Comparison of ENCODE assay signal across 27 mouse cellular contexts in the genomic region with DNA sequence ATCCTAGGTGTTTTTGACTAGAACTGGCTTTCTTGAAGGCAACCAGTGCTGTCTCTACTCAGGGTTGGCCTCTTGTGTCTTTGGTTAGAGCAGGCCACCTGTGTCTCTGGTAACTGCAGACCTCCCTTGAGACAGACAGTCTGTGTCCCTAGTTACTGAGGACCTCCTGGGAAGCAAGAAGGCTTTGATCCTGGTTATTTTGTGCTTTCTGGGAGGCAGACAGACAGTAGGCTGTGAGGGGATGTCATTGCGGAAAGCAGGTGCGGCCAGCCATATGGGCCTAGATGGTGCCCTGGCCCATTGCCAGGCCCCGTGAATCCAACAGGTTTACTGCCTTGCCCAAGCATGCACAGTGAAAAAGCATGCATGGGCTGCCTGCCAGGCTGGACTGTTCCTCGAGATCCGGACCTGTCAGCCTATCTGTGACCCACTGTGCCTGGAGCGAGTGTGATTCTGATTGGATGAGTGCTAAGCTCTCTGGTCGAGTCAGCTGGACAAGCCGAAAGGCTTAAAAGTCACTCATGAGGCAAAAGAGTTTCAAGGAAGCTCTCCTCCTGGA.
A peak's percentile ranks its signal among the peaks of the same experiment; 100 is the strongest.
DNase-seq lines count a peak whose midpoint lies in the region; ATAC-seq and TF ChIP-seq lines count a peak whose summit lies in the region.
"Had no signal": no experiment of that assay in that cellular context is flagged by ENCODE, and none has a peak within 500 bp of the region (broad histone marks: within the 10 kb centered on the region; RNA-seq: fewer than 3 reads in every experiment).

No protein-coding gene starts in this region.

- no peak overlapping the region for H3K4me3 ChIP-seq in hindbrain, postnatal 0 days (ENCODE audit: low read length)
- H3K4me3 ChIP-seq in hindbrain, embryonic 12.5 days, result no peak overlapping the region
- H3K4me3 ChIP-seq: forebrain, embryonic 10.5 days; hindbrain, embryonic 15.5 days; liver, embryonic 13.5 days; midbrain, embryonic 13.5 days; myocyte; stomach, embryonic 15.5 days had no signal

- no peaks in the 10 kb centered on the region for H3K27me3 ChIP-seq in hindbrain, postnatal 0 days (ENCODE audit: insufficient read depth, low read length)
- no peaks in the 10 kb centered on the region for H3K27me3 ChIP-seq in hindbrain, embryonic 12.5 days
- H3K27me3 ChIP-seq: CH12.LX; hindbrain, embryonic 15.5 days; liver, embryonic 13.5 days; midbrain, embryonic 13.5 days; Patski; stomach, embryonic 15.5 days had no signal

- H3K9ac ChIP-seq in hindbrain, postnatal 0 days (replicated peaks; ENCODE audit: low read length), result no peak overlapping the region
- H3K9ac ChIP-seq in hindbrain, embryonic 12.5 days, result no peak overlapping the region
- H3K9ac ChIP-seq: forebrain, postnatal 0 days; hindbrain, embryonic 15.5 days; liver, embryonic 13.5 days; midbrain, embryonic 13.5 days; stomach, embryonic 15.5 days had no signal

- no peaks in the 10 kb centered on the region for H3K4me1 ChIP-seq in hindbrain, postnatal 0 days (ENCODE audit: insufficient read depth, low read length)
- H3K4me1 ChIP-seq in hindbrain, embryonic 12.5 days, result no peaks in the 10 kb centered on the region
- H3K4me1 ChIP-seq: forebrain, embryonic 10.5 days; hindbrain, embryonic 15.5 days; liver, embryonic 13.5 days; midbrain, embryonic 13.5 days; stomach, embryonic 15.5 days had no signal

- DNase-seq in hindbrain, postnatal 0 days (ENCODE audit: low spot score), result peak; percentile 20
- DNase-seq in brain, embryonic 14.5 days (ENCODE audit: low read depth), result peak; percentile 5
- peak; percentile 61 to 68 for DNase-seq in cerebellum, adult 18-20 months
- peak; percentile 87 to 92 for DNase-seq in cerebellum, postnatal 14 days
- DNase-seq in frontal cortex, postnatal 36 days (ENCODE audit: low spot score in 2 of 2), result no peak
- DNase-seq in urinary bladder, postnatal 25 days (ENCODE audit: low spot score), result no peak
- DNase-seq in natural killer cell, adult 2 months (ENCODE audit: low spot score in 2 of 2), result no peak
- DNase-seq: adrenal gland, adult 2 months; embryo, embryonic 11 days; forebrain, postnatal 0 days; kidney, adult 9 months; kidney, postnatal 36 days; liver, embryonic 13.5 days; lung, adult 2 months; lung, postnatal 14 days; right cerebral cortex, postnatal 4 days; thymus, postnatal 25 days had no signal

- TF ChIP-seq POLR2A in brain, embryonic 14.5 days (IDR thresholded peaks at IDR 0.05; ENCODE audit: borderline replicate concordance, extremely low read depth, insufficient read depth, insufficient read length, poor library complexity, severe bottlenecking), result no peak

- no peak for TF ChIP-seq CTCF in hindbrain, postnatal 0 days (IDR thresholded peaks at IDR 0.05; ENCODE audit: low read depth)
- TF ChIP-seq CTCF in brain, embryonic 14.5 days (IDR thresholded peaks at IDR 0.05; ENCODE audit: borderline replicate concordance, extremely low read depth, insufficient read depth, insufficient read length), result no peak

- H3K4me2 ChIP-seq in hindbrain, postnatal 0 days (ENCODE audit: low read depth, low read length), result no peak overlapping the region
- no peak overlapping the region for H3K4me2 ChIP-seq in hindbrain, embryonic 12.5 days (replicated peaks)
- H3K4me2 ChIP-seq: hindbrain, embryonic 15.5 days; liver, embryonic 13.5 days; midbrain, embryonic 13.5 days; stomach, embryonic 15.5 days had no signal

- 68% methylated on average over 8 of the region's 8 CpGs for WGBS in hindbrain, postnatal 0 days
- 88% methylated on average over 8 of the region's 8 CpGs for WGBS in hindbrain, embryonic 12.5 days

- H3K27ac ChIP-seq in hindbrain, postnatal 0 days, result no peak overlapping the region
- H3K27ac ChIP-seq in hindbrain, embryonic 12.5 days, result no peak overlapping the region
- H3K27ac ChIP-seq: forebrain, embryonic 10.5 days; hindbrain, embryonic 15.5 days; liver, embryonic 13.5 days; midbrain, embryonic 13.5 days; stomach, embryonic 15.5 days had no signal

- no peaks in the 10 kb centered on the region for H3K36me3 ChIP-seq in hindbrain, postnatal 0 days (ENCODE audit: insufficient read depth, low read length)
- H3K36me3 ChIP-seq in hindbrain, embryonic 12.5 days, result no peaks in the 10 kb centered on the region
- H3K36me3 ChIP-seq: forebrain, embryonic 10.5 days; G1E; hindbrain, embryonic 15.5 days; liver, embryonic 13.5 days; midbrain, embryonic 13.5 days; stomach, embryonic 15.5 days had no signal

- peak; percentile 67; the same call in 1 of the 2 replicates for ATAC-seq in hindbrain, postnatal 0 days
- ATAC-seq in hindbrain, embryonic 12.5 days (ENCODE audit: low FRiP score), result no peak
- ATAC-seq: forebrain, postnatal 0 days; intestine, embryonic 16.5 days; midbrain, embryonic 13.5 days; Patski had no signal

- no peaks in the 10 kb centered on the region for H3K9me3 ChIP-seq in hindbrain, postnatal 0 days (ENCODE audit: low read length)
- H3K9me3 ChIP-seq in hindbrain, embryonic 12.5 days (replicated peaks), result no peaks in the 10 kb centered on the region
- H3K9me3 ChIP-seq: forebrain, embryonic 10.5 days; hindbrain, embryonic 15.5 days; liver, embryonic 13.5 days; midbrain, embryonic 13.5 days; stomach, embryonic 15.5 days had no signal

Comparison
In these comparisons a context has a peak if more than half of its experiments do, and no peak if none do; other contexts are left out.
1. DNase-seq: peak in hindbrain, postnatal 0 days (single experiment), brain, embryonic 14.5 days (single experiment), cerebellum, adult 18-20 months (2 of 2) and cerebellum, postnatal 14 days (2 of 2); none in frontal cortex, postnatal 36 days (0 of 2), urinary bladder, postnatal 25 days (single experiment) and natural killer cell, adult 2 months (0 of 2).